Mouse (Mus musculus): Measurements from ENCODE around the gene Pde6g.

Gene Pde6g

DNA sequence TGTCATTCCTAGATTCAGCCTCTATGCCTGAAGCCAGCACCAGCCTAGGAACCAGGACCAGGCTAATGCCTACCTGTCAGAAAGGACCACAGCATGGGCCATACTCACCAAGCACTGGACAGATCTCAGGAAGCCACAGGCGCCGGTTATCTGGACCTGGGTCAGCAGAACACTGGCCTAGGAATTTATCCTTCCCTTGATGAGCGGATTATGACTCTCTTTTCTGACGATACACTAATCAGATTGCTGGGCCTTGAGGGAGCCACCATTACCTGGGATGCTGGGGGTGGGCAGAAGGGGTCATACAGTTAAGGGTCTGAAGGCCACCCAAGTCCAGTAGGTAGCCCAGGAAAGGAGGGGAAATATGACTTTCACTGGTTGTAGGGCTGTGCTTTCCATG lies at the start of gene Pde6g:
TSS of gene Pde6g (minus strand) at position 195 of the 400 bp plus-strand sequence.
- peak; percentile 51 for DNase-seq (ENCODE audit: low read depth, low spot score)

- DNase-seq (ENCODE audit: low read depth, low spot score): no peak
Measured at GRCm38 (mm10) chr11:120501701-120502100, 48.4 kb upstream of the Pde6g start.

DNA sequence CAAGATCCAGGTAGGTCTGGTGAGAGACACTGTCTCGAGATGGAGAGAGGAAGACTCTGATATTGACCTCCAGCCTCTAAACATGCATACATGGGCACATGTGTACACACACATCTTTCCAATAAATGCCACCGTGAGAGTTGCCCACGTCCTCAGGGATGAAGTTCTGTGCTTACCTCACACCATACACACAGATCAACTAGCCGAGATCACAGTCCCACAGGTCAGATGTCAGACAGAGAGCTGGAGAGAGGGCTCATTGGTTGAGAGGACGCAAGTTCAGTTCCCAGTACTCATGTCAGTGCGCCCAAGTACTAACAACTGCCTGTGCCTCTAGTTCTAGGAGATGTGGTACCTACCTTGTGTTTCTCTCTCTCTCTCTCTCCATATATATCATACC lies 47.7 kb upstream of the Pde6g start:
- no peak for DNase-seq (ENCODE audit: low read depth, low spot score)

DNA sequence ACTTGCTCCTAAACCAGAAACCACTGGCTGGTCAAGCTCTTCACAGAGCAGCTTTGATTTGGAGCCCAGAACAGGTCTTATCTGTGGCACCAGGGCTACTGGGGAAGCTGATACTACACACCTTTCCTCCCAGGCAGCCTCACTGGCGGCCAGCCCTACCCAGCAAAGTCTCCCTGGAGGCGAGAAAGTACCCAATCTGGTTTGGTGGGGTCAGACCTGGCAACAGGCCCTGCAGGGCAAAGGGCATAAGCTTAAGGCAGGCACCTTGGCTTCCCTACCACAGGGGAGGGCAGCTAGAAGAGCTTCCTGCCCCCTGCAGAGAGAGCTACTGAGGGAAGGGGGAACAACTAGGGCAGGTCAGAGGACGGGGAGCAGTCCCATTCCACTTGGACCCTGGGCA lies 47.1 kb upstream of the Pde6g start:
- DNase-seq (ENCODE audit: low read depth, low spot score): no peak

DNA sequence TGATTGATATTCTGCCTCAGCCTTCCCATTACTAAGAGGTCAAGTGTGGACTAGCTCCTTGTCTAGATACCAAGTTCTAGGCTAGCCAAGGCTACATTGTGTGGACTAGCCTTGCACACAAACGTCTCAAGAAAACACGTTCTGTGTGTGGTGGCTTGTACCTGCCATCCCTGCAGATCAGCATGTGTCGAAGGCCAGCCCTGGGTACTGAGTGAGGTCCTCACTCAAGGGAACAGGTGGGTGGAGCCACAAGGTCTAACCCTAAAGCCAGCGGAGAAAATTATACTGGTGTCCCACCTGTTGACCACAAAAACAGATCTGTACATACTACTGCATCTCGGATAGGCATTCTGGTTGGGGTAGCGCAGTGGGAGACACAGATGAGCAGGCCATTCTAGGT lies 46.6 kb upstream of the Pde6g start:
- no peak for DNase-seq (ENCODE audit: low read depth, low spot score)

GRCm38 (mm10) chr11:120498891-120499290 lies 45.6 kb upstream of the Pde6g start:
- no peak for DNase-seq (ENCODE audit: low read depth, low spot score)

GRCm38 (mm10) chr11:120498226-120498625 lies 44.9 kb upstream of the Pde6g start:
- no peak for DNase-seq (ENCODE audit: low read depth, low spot score)

DNA sequence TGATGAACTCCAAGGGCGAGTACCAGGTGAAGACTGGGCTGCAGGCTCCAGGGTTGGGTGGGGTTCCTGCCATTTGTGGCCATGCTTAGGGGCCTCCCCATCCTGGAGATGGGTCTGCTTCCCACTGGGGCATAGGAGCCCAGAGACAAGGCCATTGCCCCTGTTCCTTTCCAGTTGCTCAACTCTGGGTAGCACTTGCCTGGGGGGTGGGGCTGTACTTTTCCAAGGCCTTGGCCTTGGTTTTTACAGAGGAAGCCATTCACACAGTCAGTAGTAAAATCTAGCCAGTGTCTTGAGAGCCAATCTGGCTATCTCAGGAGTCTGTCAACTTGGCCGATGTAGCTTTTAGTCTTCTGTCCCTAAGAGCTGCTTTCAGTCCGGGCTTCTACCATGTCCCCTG lies 44.1 kb upstream of the Pde6g start:
- no peak for DNase-seq (ENCODE audit: low read depth, low spot score)

GRCm38 (mm10) chr11:120493911-120494310 lies 40.6 kb upstream of the Pde6g start:
- no peak for DNase-seq (ENCODE audit: low read depth, low spot score)

- no peak for DNase-seq (ENCODE audit: low read depth, low spot score)
Measured at GRCm38 (mm10) chr11:120493351-120493750, 40.1 kb upstream of the Pde6g start.

DNA sequence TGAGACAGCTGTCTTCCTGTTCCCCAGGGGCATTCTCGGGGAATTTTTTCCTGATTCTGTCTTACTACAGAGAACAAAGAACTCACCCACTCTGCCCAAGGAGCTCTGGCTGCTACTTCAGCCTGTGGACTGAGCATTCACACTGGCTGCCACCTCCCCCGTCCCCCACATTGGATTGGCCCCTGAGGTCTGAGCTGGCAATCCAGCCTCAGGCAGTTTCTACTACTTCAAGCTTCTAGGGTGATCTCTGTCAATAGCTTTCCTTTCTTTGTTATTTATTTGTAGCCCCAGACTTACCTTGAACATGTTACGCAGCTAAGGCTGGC lies 39.5 kb upstream of the Pde6g start:
- DNase-seq (ENCODE audit: low read depth, low spot score): no peak

- DNase-seq (ENCODE audit: low read depth, low spot score): no peak
Measured at GRCm38 (mm10) chr11:120492024-120492877, 39.0 kb upstream of the Pde6g start.

DNA sequence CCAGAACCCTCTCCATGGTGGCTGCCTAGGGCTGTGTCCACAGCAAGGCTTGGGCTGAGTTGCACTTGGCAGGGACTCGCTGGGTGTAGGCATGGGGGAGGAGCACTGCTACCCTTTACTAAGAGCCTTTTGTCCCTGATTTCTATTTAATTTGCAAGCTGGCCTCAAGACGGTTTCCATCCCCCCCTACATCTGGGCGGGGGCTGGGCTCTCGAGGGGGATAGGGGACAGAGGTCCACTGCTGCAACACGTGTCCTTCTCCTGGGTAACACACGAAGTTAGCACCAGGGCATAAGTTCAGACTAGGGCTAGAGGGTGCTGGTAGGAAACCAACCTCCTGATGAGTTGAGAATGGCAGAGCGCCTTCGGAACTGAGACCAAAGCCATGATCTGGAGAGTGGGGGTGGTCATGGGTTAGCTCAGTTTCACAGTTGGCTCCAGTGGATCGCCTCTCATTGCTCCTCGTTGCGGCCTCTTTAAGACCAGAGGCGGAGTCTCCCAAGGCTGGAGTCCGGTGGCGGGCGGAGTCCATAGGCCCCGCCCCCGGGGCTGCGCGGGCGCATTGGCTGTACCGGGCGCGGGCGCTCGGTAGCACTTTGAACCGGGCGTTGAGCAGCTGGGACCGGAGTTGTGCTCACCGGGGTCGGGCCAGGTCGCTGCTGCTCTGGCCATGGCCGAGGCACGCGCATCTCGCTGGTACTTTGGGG lies 38.2 kb upstream of the Pde6g start, which contains the start of gene Slc25a10:
TSS of gene Slc25a10 (plus strand) at position 524 of the 707 bp plus-strand sequence.
- peak; percentile 77 for DNase-seq (ENCODE audit: low read depth, low spot score)

GRCm38 (mm10) chr11:120490291-120491046 lies 37.2 kb upstream of the Pde6g start:
- no peak for DNase-seq (ENCODE audit: low read depth, low spot score)

DNA sequence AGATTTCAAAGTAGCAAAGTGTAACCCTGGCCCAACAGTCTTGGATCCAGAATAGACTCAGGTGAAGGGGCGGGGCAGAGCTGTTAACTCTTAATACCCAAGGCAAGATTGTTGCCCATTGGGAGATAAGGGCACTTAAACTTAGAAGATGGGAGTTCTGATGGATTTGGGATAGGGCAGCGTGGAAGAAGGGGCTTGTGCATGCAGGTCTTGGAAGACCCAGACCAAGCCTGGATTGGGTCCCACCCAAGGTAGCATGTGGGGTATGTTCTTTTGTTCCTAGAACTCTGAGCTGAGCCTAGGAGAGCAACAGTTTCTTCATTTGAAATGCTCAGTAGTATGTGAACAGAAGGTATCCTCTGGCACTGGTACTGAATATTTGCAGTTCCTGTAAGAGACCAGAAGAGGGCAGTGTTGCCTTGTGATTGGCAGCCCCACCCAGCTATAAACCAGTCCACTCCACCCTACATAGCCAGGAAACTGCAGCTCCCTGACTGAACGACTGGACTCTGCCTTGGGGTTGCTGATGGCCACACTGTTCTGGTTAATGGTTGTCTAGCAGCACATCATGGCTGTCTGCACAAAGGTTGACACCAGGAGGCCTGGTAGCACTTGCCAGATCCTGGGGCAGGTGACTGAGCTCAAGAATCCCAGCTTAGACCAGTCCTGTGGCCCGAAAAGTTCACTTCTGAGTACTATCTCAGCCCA lies 35.9 kb upstream of the Pde6g start:
- DNase-seq (ENCODE audit: low read depth, low spot score): peak; percentile 82

DNA sequence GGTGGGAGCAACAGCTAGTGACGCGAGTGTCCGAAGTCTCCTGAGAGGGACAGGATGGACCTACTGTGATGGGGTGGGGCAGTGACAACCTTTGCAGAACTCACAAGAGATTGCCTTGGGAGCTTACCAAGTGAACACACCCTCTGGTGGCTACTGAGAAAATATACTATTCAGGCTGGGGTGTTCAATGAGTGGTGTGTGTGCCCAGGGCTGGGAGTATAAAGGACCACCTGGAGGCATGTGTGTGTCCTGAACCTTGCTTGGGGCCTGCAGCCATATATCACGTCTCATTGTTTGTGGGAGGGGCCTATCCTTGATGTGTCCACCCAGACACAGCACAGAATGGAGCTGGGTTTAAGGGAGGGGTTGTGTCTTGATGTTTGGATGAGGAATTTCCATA lies 35.2 kb upstream of the Pde6g start:
- DNase-seq (ENCODE audit: low read depth, low spot score): no peak

GRCm38 (mm10) chr11:120485251-120485650 lies 32.0 kb upstream of the Pde6g start:
- no peak for DNase-seq (ENCODE audit: low read depth, low spot score)

DNA sequence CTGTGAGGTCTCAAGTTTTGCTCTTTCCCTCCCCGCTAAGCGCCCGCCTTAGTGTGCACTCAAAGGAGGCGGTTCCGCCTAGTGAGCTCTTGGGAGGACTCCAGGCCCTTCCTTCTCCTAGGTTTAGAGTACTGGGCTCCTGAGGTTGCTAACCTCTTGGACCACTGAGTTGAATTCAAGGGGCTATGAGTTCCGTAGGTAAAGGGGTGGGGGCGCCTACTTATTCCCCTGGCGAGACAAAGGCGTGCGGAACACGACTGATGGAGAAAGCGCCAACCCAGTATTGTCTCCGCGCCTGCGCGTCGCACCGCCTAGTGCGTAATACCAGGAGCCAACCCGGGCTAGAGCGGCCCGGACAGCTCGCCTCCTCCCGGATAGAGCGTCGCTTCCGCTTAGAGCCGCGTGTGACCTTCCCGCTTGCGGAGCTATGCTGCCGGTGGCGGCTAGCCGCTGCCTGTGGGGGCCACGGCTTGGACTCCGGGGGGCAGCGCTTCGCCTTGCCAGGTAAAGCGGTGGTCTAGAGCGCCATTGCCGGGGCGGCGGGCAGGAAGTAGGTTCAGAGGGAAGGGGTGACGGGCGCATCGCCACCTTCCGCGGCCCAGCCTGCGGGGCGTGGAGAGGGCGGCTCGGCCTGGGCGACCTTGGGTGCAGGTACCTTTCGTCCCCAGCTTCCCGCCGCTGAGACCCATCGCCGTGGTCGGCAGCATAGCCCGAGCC lies 31.1 kb upstream of the Pde6g start, which contains the start of gene Mrpl12:
TSS of gene Mrpl12 (plus strand) at position 349 of the 717 bp plus-strand sequence.
- peak; percentile 92 for DNase-seq (ENCODE audit: low read depth, low spot score)

- no peak for DNase-seq (ENCODE audit: low read depth, low spot score)
Measured at GRCm38 (mm10) chr11:120483448-120483934, 30.2 kb upstream of the Pde6g start.

DNA sequence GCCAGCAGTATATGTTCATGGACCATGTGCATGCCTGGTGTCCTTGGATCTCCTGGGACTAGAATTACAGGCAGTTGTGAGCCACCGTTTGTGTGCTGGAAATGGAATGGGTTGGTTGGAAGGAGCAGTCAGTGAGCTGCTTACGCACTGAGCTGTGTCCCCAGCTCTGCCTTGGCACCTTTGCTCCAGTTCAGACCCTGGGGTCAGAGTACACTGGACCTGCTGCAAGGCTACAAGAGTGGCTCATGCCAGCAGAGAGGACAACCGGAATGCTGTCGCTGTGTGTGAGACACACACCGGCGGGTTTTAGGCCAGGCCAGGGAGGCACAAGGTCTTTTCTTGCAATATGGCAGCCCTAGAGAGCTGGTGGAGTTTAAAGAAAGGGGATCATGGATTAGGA lies 18.8 kb upstream of the Pde6g start:
- DNase-seq (ENCODE audit: low read depth, low spot score): no peak

DNA sequence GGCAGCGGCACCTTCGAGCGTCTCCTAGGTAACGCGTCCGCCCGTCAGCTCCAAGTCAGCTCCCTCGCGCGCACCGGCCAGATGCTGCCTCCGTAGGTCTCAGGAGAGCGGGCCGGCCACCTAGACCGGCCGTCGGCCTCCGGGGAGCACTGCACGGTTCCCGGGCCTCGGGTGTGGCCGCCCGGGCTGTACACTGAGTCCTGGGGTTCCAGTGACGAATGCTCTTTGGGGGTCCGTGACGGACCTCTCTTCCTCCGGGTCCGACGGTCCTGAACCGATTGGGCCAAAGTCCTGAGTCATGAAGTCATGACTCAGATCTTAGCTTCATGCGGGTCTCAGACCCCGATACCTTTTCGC lies 14.4 kb upstream of the Pde6g start:
- no peak for DNase-seq (ENCODE audit: low read depth, low spot score)

All from retina, postnatal 7 days (tissue).